Mouse (Mus musculus) layer of hippocampus, adult 8-10 months (tissue): ENCODE data around the gene Rsrc1. TPM values are rescaled to one million over a fixed set of nuclear protein-coding genes. Genes with fewer than 3 reads are reported as not detected.

ENCODE experiments used
- DNase-seq, 2 experiments: peaks; one replicate each; pipeline ENCODE4 v3.0.0; 2022; ENCODE audit warnings: low spot score in 2 of 2
- total RNA-seq, 4 experiments: library from RNA; stranded (reverse); gene quantifications; 2 replicates each; pipeline ENCODE4 v1.2.4; 2022

The Rsrc1 gene
- total RNA-seq, result 10 to 100 TPM; 40.1 to 43.4 (median 41.8) TPM

- no peak for DNase-seq
Measured at GRCm38 (mm10) chr3:66981101-66981661, at the start of gene Rsrc1. Gene Rsrc1, plus strand, starts transcription at chr3:66981390.

GRCm38 (mm10) chr3:66939675-66940074 lies 41.5 kb upstream of the Rsrc1 start:
- no peak for DNase-seq

GRCm38 (mm10) chr3:66955126-66955525 lies 26.1 kb upstream of the Rsrc1 start:
- no peak for DNase-seq

GRCm38 (mm10) chr3:66959972-66960371 lies 21.2 kb upstream of the Rsrc1 start:
- no peak for DNase-seq

- DNase-seq, result no peak
Measured at GRCm38 (mm10) chr3:66964884-66965283, 16.3 kb upstream of the Rsrc1 start.

- DNase-seq, result no peak
Measured at GRCm38 (mm10) chr3:66967508-66967907, 13.7 kb upstream of the Rsrc1 start.

- DNase-seq, result no peak
Measured at GRCm38 (mm10) chr3:66970261-66970660, 10.9 kb upstream of the Rsrc1 start.

GRCm38 (mm10) chr3:66970661-66971331 lies 10.4 kb upstream of the Rsrc1 start:
- no peak for DNase-seq

- DNase-seq, result no peak
Measured at GRCm38 (mm10) chr3:66972191-66972950, 8.8 kb upstream of the Rsrc1 start.

GRCm38 (mm10) chr3:66973391-66973943 lies 7.7 kb upstream of the Rsrc1 start:
- DNase-seq, result no peak

- no peak for DNase-seq
Measured at GRCm38 (mm10) chr3:66974501-66974900, 6.7 kb upstream of the Rsrc1 start.

GRCm38 (mm10) chr3:66976889-66977615 lies 4.1 kb upstream of the Rsrc1 start:
- DNase-seq, result no peak

GRCm38 (mm10) chr3:66977811-66978456 lies 3.3 kb upstream of the Rsrc1 start:
- DNase-seq, result no peak

- no peak for DNase-seq
Measured at GRCm38 (mm10) chr3:66978457-66979381, 2.5 kb upstream of the Rsrc1 start.

- no peak for DNase-seq
Measured at GRCm38 (mm10) chr3:66979491-66979890, 1.7 kb upstream of the Rsrc1 start.

- DNase-seq, result no peak
Measured at GRCm38 (mm10) chr3:66980111-66980975, 847 bp upstream of the Rsrc1 start.

- DNase-seq, result no peak
Measured at GRCm38 (mm10) chr3:66981706-66982105, 516 bp downstream of the Rsrc1 start, which contains the start of gene Shox2. Gene Shox2, minus strand, starts transcription at chr3:66981771.

- DNase-seq, result peak in 1 of 2 experiments; percentile 6
Measured at GRCm38 (mm10) chr3:66982181-66982911, 1.2 kb downstream of the Rsrc1 start.
